Mouse (Mus musculus): ENCODE measurements at regions not wholly inside any gene's neighbourhood (a gene's known extent, or its start where the extent isn't known, plus 50 kb on each side); places are given as distances from the start of the nearest gene placed in this dataset.

DNA sequence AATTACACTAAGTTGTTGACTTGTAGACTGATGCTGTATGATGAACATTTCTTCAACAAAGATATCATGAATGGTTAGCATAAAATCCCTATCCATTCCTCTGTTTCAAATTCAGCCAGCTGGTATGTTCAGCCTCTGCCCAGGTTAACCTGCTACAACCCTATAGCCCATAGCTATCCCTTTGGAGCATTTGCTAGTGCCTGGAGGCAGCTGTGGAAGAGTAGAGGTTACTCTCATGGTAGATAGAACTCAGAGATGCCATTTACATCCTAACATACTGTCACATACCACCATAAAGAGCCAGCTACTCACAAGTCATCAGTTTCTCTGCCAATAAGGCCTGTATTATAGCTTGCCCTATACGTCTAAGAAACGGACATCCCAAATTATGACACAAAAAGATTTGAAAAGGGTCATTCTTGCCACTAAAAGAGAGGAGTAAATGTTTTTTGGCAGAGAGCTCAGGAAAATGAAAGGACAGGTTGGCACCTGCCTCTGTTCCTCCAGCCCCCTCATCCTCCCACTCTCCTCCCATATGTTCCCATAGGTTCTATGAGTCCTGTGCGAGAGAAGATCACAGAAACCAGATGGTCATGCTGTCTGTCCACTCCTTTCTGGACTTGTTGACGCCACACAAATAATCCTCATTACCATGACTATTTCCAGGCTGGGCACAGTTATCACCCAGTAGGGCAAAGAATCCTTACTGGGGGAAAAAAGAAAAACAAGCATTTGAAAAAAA lies 156.5 kb upstream of the Ngly1 start:
- peak; percentile 80 for DNase-seq

DNA sequence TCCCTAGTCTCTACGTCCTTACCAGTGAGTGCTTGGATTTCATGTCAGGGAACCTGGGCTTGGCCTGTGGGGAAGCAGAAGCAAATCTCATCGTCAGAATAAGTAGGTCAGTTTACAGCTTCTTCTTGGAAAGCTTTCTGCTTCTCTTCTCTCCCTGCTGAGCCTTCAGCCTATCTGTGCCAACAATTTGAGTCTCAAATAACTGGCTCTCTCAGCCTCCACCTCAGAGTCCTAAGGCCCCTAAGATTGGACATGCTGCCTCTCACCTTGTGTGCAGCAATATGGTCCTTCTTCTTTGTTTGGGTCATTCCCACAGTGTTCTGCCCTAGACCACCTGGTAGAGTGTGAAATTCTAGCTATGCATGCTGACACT lies 156.0 kb upstream of the Ngly1 start:
- peak; percentile 87 for DNase-seq

DNA sequence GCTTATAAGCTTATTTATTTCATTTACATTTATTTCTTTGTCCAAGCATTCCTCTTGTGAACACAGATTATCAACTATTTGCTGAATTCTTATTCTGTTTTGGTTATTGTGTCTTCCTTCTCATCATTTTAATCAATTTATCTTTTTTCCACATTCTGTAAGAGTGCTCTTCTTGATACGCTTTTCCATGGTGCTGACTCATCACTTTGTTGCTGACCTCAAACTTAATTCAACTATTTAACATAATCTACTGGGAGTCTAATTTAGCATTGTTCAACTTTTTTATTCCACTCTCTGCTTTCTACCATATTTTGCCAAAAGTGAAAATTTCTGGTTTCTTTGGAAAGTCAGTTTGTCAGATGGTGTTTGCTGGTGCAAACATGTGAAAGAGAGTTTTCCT lies 139.7 kb upstream of the Ngly1 start:
- no peak for DNase-seq

GRCm38 (mm10) chr14:16132672-16133071 lies 116.4 kb upstream of the Ngly1 start:
- no peak for DNase-seq

DNA sequence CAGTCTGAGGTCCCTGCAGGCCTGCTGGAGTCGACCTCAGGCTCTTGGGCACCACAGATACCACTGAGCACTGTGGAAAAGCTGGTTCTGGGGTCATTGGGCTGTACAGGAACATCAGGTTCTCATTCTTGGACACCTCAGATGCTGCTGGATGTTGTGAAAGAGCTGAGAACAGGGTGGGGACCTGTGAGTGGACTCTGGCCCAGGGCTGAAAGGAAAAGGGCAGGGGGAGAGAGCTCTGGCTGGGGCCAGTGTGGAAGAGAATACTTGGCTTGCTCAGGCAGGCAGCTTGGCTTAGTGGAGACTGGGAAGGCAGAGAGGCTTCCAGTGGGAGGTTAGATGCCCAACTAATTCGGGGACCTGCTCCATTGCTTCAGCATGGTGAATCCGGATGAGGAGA lies 115.7 kb upstream of the Ngly1 start:
- no peak for DNase-seq

DNA sequence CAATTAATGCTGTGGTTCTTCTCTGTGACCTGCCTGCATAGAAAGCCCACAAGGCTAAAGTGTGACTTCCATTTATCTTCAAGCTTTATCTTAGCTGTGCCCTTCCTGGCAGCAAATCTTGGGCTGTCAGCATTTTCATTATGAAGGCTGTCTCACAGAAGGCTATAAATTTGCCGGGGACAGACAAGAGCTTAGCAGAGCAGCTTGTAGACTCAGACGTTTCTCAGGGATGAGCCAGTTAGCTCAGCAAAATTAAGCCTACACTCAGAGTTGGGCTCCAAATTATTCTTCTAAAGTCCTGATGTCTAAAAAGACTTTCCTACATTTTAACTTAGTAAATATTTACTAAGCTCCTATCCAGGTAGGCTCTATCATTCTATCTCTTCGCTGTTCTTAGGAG lies 112.9 kb upstream of the Ngly1 start:
- no peak for DNase-seq

DNA sequence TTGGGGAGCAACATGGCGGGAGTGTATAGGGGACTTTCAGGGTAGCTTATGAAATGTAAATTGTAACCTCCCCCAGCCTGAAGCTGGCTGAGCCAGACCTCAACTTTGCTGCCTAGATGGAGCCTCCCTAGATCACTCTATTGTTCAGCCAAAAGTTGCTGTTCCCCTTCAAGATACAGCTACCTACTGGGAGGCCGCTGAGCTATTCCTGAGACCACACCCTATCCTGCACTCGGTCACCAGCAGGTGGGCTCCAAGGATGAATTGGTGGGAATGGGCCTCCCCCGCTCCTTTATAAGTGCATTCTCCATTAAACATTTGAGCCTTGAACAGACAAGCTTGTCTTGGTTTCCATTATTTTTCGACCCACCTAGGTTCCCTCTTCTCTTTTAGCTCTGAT lies 104.8 kb upstream of the Ngly1 start:
- DNase-seq, result no peak

- no peak for DNase-seq
Measured at GRCm38 (mm10) chr14:16146811-16147210, 102.3 kb upstream of the Ngly1 start.

DNA sequence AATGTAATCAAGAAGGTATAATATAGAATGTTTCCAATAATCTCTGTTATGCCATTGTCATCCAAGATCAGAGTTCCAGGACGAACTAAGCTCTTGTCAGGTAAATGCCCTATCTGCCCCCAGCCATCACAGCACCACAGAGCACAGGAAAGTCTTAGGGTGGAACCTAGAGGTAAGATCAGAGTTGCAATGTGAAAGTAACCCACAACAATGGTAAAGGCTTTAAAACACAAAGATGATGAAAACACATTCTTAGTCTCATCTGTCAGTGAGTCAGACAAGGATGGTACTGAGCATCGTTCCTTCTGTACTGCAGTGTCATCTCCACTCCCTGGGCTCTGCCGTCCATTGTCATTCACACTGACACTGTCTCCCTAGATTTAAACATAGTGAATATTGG lies 97.3 kb upstream of the Ngly1 start:
- no peak for DNase-seq

DNA sequence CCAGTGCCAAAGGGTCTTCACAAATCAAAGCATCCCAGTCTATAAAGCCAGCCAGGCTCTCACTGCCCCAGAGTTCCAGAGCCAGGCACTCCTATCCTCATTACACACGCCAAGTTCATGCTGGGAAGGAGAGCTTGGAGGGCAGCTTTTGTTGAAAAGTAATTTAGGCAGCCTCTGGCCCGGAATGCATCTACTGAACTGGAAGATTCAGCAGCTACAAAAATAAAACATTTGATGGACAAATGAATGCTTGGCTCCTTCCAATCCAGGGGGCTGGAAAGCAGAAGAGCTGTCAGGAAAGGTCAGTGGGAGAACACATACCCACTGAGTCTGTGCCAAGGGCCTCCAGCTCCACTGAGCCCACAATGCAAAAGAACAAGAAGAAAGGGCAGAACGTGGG lies 96.4 kb upstream of the Ngly1 start:
- peak; percentile 12 for DNase-seq

DNA sequence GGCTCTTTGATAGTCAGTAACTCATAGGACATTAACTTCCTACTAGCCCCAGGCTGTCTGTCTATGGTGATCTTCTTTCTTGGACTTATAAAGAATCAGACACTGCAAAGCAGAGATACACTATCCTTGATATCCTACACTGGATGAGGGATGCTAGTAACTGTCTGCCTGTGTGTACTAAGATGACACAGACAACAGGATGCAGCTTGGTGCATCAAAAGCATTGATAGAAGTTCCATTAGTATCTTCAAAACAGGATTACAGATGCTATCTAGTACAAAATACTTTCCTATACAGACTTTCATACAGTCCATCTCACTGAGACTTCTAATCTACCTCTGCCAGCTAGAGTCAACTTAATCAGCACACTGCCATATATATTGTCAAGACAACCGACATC lies 94.0 kb upstream of the Ngly1 start:
- DNase-seq, result no peak

DNA sequence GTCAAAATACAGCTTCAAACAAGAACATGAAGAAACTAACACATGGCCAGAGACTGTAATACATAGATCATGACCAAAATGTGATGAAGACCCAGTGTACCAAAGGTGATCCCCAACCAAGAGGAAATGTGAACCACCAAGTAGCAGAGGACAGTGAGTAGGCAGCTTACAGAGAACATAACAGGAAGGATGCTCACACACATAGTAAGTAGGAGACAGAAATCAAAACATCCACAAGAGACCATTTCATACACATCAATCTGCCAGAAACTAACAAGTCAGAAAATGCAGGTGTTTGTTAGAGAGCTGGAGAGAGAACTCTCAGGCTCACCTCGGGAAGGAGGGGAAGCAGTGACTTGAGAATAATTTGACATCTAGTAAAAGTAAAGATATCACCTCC lies 78.9 kb upstream of the Ngly1 start:
- no peak for DNase-seq

DNA sequence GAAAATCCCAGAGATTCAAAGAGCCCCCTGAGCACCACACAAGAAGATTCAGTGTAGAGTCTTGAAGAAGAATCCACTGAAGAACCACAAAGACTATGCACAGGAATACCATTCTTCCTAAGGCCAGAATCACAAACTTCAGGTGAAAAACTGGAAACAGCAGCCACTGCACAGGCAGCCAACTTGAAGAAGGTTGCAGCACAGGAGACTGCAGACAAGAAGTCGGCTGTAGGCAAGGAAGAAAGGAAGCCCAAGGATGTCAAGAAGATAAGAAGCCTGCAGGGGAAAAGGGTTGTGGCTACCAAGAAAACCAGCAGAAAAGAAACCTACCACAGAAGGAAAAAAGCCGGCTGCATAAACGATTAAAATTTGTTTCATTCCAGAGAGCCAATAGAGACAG lies 76.8 kb upstream of the Ngly1 start:
- no peak for DNase-seq

- no peak for DNase-seq
Measured at GRCm38 (mm10) chr14:16173292-16173691, 75.8 kb upstream of the Ngly1 start.

DNA sequence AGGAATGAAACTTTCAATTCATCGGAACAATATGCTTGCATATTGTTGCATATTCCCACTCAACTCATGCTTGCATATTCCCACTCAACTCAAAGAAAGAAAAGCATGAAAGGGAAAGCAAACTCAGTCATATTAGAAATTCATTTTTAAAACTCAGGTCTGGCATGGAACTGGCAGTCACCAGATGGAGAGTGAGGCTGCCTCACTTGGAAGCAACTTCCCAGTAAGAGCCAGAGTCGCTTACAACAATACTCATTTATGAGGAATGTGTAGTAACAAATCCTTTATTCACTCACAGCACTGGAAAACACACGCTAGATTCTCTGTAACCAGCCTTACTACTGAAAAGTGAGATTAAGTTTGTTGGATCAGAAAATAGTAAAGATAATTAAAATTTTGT lies 70.9 kb upstream of the Ngly1 start:
- no peak for DNase-seq

DNA sequence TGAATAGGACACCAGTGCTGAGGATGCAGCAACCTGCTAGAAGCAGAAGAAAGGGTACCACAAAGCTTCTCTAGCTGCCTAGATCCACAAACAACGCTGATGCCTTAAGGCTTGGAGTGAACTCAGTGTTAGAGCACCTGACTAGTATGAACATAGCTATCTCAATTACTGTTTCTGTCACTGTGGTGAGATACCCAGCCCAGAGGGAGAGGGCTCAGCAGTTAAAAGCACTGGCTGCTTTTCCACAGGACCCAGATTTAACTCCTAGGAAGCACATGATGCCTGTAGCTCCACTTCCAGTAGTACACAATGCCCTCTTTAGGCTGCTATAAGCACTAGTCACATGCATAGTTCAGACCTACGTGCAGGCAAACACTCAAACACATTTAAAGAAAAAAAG lies 67.3 kb upstream of the Ngly1 start:
- no peak for DNase-seq

GRCm38 (mm10) chr14:16185246-16185645 lies 63.8 kb upstream of the Ngly1 start:
- DNase-seq, result no peak

All from cerebellum, adult 11 months (tissue).